Mouse (Mus musculus) forebrain, embryonic 15.5 days (tissue): Measurements from ENCODE around the gene Med16. TPM values are rescaled to one million over a fixed set of nuclear protein-coding genes. Genes with fewer than 3 reads are reported as not detected.

Experiments used
- ATAC-seq: fragments of 200-750 bp; cut with Nextera tagmentation; replicated peaks from 2 replicates; pipeline ENCODE4 v1.8.0; 2017; ENCODE audit warnings: mild to moderate bottlenecking, moderate TSS enrichment, moderate library complexity
- H3K27ac ChIP-seq: fragments of 300-500 bp; sonication (generic); replicated peaks from 2 replicates; pipeline ENCODE4 v1.5.1; 2015; ENCODE audit warnings: mild to moderate bottlenecking, inconsistent platforms
- H3K27me3 ChIP-seq: fragments of 300-500 bp; sonication (generic); 2 replicates; pipeline ENCODE4 v1.6.1; 2015; ENCODE audit warnings: inconsistent platforms
- H3K36me3 ChIP-seq: fragments of 300-500 bp; sonication (generic); 2 replicates; pipeline ENCODE4 v1.6.1; 2015; ENCODE audit warnings: mild to moderate bottlenecking, inconsistent platforms
- H3K4me1 ChIP-seq: fragments of 300-500 bp; sonication (generic); 2 replicates; pipeline ENCODE4 v1.6.1; 2015; ENCODE audit warnings: inconsistent platforms
- H3K4me2 ChIP-seq: fragments of 300-500 bp; sonication (generic); replicated peaks from 2 replicates; pipeline ENCODE4 v1.6.1; 2015; ENCODE audit warnings: mild to moderate bottlenecking, inconsistent platforms
- H3K4me3 ChIP-seq: fragments of 300-500 bp; sonication (generic); 2 replicates; pipeline ENCODE4 v1.5.1; 2015; ENCODE audit warnings: mild to moderate bottlenecking, inconsistent platforms
- H3K9ac ChIP-seq: fragments of 300-500 bp; sonication (generic); replicated peaks from 2 replicates; pipeline ENCODE4 v1.6.1; 2015; ENCODE audit warnings: mild to moderate bottlenecking, inconsistent platforms
- H3K9me3 ChIP-seq: fragments of 300-500 bp; sonication (generic); 2 replicates; pipeline ENCODE4 v1.6.1; 2016; ENCODE audit warnings: inconsistent platforms
- WGBS: fragments of 180-500 bp; shearing (Covaris S2); methylation state at CpG from one replicate; pipeline ENCODE4 v1.1.7; 2015; ENCODE audit warnings: mixed read lengths; 5-methylcytosine and 5-hydroxymethylcytosine counted together
- microRNA-seq: library from miRNA; unstranded; fragments of <30 nt; microRNA quantifications from one replicate; pipeline ENCODE4, GENCODE M21; 2016
- polyA plus RNA-seq: library from polyadenylated mRNA; unstranded; fragments of >200 nt; fragmentation: Nextera tagmentation; extraction: Ambion mirVana; gene quantifications from 2 replicates; pipeline ENCODE4 v1.2.1, GENCODE M21; 2015

Gene Med16
- polyA plus RNA-seq, 1 experiment from 2014 or later = 53.2 TPM

GRCm38 (mm10) chr10:79853392-79853791 lies 55.3 kb downstream of the Med16 start:
- peak overlapping the region; percentile 82 for H3K9ac ChIP-seq
- peak overlapping the region; percentile 91 for H3K4me2 ChIP-seq
- H3K4me1 ChIP-seq = peaks cover 60% of the 10 kb centered on the region
- H3K4me3 ChIP-seq = peak overlapping the region; percentile 99
- H3K9me3 ChIP-seq = no peaks in the 10 kb centered on the region
- H3K27me3 ChIP-seq = no peaks in the 10 kb centered on the region
- H3K36me3 ChIP-seq = no peaks in the 10 kb centered on the region
- 0% methylated on average over 15 of the region's 15 CpGs for WGBS
- peak; percentile 21 for ATAC-seq
- H3K27ac ChIP-seq = peak overlapping the region; percentile 100

- ATAC-seq = no peak
- H3K27me3 ChIP-seq = no peaks in the 10 kb centered on the region
- H3K4me3 ChIP-seq = peak overlapping the region; percentile 99
- no peaks in the 10 kb centered on the region for H3K36me3 ChIP-seq
- 18% methylated on average over 8 of the region's 8 CpGs for WGBS
- H3K9me3 ChIP-seq = no peaks in the 10 kb centered on the region
- peak overlapping the region; percentile 91 for H3K4me2 ChIP-seq
- peak overlapping the region; percentile 82 for H3K9ac ChIP-seq
- H3K27ac ChIP-seq = peak overlapping the region; percentile 100
- H3K4me1 ChIP-seq = peaks cover 55% of the 10 kb centered on the region
These were observed 55.9 kb downstream of the Med16 start for GRCm38 (mm10) chr10:79852827-79853226.

- peak overlapping the region; percentile 91 for H3K4me2 ChIP-seq
- WGBS = 50% methylated on average over 9 of the region's 9 CpGs
- H3K9ac ChIP-seq = peak overlapping the region; percentile 82
- ATAC-seq = no peak
- peaks cover 49% of the 10 kb centered on the region for H3K4me1 ChIP-seq
- H3K27ac ChIP-seq = peak overlapping the region; percentile 100
- H3K27me3 ChIP-seq = no peaks in the 10 kb centered on the region
- H3K4me3 ChIP-seq = peak overlapping the region; percentile 99; the same call in 1 of the 2 replicates
- no peaks in the 10 kb centered on the region for H3K9me3 ChIP-seq
- H3K36me3 ChIP-seq = no peaks in the 10 kb centered on the region
These were observed 56.5 kb downstream of the Med16 start for GRCm38 (mm10) chr10:79852107-79852789.

GRCm38 (mm10) chr10:79851653-79852052 lies 57.1 kb downstream of the Med16 start:
- H3K4me3 ChIP-seq = no peak overlapping the region
- H3K9me3 ChIP-seq = no peaks in the 10 kb centered on the region
- no peaks in the 10 kb centered on the region for H3K27me3 ChIP-seq
- 0 out of 2 replicates have a peak overlapping the region, but pooled peaks have one; percentile 82 for H3K9ac ChIP-seq
- no peaks in the 10 kb centered on the region for H3K36me3 ChIP-seq
- H3K4me2 ChIP-seq = 0 out of 2 replicates have a peak overlapping the region, but pooled peaks have one; percentile 91
- 78% methylated on average over 3 of the region's 3 CpGs for WGBS
- no peak for ATAC-seq
- peak overlapping the region; percentile 100 for H3K27ac ChIP-seq
- peaks cover 43% of the 10 kb centered on the region for H3K4me1 ChIP-seq

- H3K4me3 ChIP-seq = no peak overlapping the region
- H3K27me3 ChIP-seq = no peaks in the 10 kb centered on the region
- no peaks in the 10 kb centered on the region for H3K9me3 ChIP-seq
- 85% methylated on average over 8 of the region's 8 CpGs for WGBS
- ATAC-seq = no peak
- no peaks in the 10 kb centered on the region for H3K36me3 ChIP-seq
- no peak overlapping the region for H3K4me2 ChIP-seq
- peaks cover 28% of the 10 kb centered on the region for H3K4me1 ChIP-seq
- H3K9ac ChIP-seq = no peak overlapping the region
- H3K27ac ChIP-seq = no peak overlapping the region
These were observed 58.6 kb downstream of the Med16 start for GRCm38 (mm10) chr10:79849941-79850628.

GRCm38 (mm10) chr10:79846553-79846952 lies 62.2 kb downstream of the Med16 start:
- Histone ChIP-seq H3K4me1 (peaks cover 12% of the 10 kb centered on the region), H3K9me3 (no peaks in the 10 kb centered on the region), H3K4me3 (no peak overlapping the region), H3K27me3 (no peaks in the 10 kb centered on the region), H3K9ac (no peak overlapping the region), H3K4me2 (no peak overlapping the region), H3K36me3 (no peaks in the 10 kb centered on the region), H3K27ac (no peak overlapping the region)
- 71% methylated on average over 5 of the region's 5 CpGs for WGBS
- no peak for ATAC-seq

Small RNA genes within 50 kb of the gene (microRNA-seq; reads per million reads assigned to microRNA genes)
- not detected for gene Mir6910

Other genes starting within 250 kb of the Med16 start
- 0.95 and 1.3 TPM in 2 replicates for gene Madcam1, start 244.4 kb downstream of the Med16 start, polyA plus RNA-seq
- gene Tpgs1, start 239.6 kb downstream of the Med16 start, polyA plus RNA-seq = 80.0 and 83.6 TPM in 2 replicates
- 75.7 and 81.2 TPM in 2 replicates for gene Cdc34, start 226.7 kb downstream of the Med16 start, polyA plus RNA-seq
- 2.0 and 2.3 TPM in 2 replicates for gene Gzmm, start 219.9 kb downstream of the Med16 start, polyA plus RNA-seq
- gene Bsg, start 204.4 kb downstream of the Med16 start, polyA plus RNA-seq = 689 and 728 TPM in 2 replicates
- gene Hcn2, start 192.3 kb downstream of the Med16 start, polyA plus RNA-seq = 0.64 and 0.69 TPM in 2 replicates
- 43.7 and 44.0 TPM in 2 replicates for gene Polrmt, start 162.3 kb downstream of the Med16 start, polyA plus RNA-seq
- 0.69 and 0.72 TPM in 2 replicates for gene Fgf22, start 153.8 kb downstream of the Med16 start, polyA plus RNA-seq
- 94.9 and 108 TPM in 2 replicates for gene Rnf126, start 142.0 kb downstream of the Med16 start, polyA plus RNA-seq
- 0.83 and 0.84 TPM in 2 replicates for gene Fstl3, start 131.7 kb downstream of the Med16 start, polyA plus RNA-seq
- 0.25 and 0.43 TPM in 2 replicates for gene Prss57, start 118.0 kb downstream of the Med16 start, polyA plus RNA-seq
- gene Palm, start 115.4 kb downstream of the Med16 start, polyA plus RNA-seq = 317 and 325 TPM in 2 replicates
- 0.66 and 0.68 TPM in 2 replicates for gene Misp, start 87.9 kb downstream of the Med16 start, polyA plus RNA-seq
- gene Ptbp1, start 54.5 kb downstream of the Med16 start, polyA plus RNA-seq = 108 and 120 TPM in 2 replicates
- gene Prtn3, start 34.4 kb downstream of the Med16 start, polyA plus RNA-seq = 13.5 and 15.0 TPM in 2 replicates
- 405 and 410 TPM in 2 replicates for gene Plppr3, start 34.3 kb downstream of the Med16 start, polyA plus RNA-seq
- 0.19 TPM in 1 of 2 replicates, not detected in the other for gene Elane, start 22.7 kb downstream of the Med16 start, polyA plus RNA-seq
- gene Cfd, start 18.1 kb downstream of the Med16 start, polyA plus RNA-seq = not detected in 2 replicates
- gene Gm26602, start 1.9 kb upstream of the Med16 start, polyA plus RNA-seq = 10.4 and 21.1 TPM in 2 replicates
- 2.2 and 2.7 TPM in 2 replicates for gene Kiss1r, start 8.0 kb upstream of the Med16 start, polyA plus RNA-seq
- gene R3hdm4, start 12.3 kb upstream of the Med16 start, polyA plus RNA-seq = 272 and 277 TPM in 2 replicates
- 2.7 and 3.1 TPM in 2 replicates for gene Arid3a, start 18.1 kb upstream of the Med16 start, polyA plus RNA-seq
- gene Wdr18, start 51.2 kb upstream of the Med16 start, polyA plus RNA-seq = 89.2 and 94.3 TPM in 2 replicates
- 0.50 and 0.63 TPM in 2 replicates for gene Grin3b, start 61.8 kb upstream of the Med16 start, polyA plus RNA-seq
- gene Tmem259, start 75.4 kb upstream of the Med16 start, polyA plus RNA-seq = 21.7 and 23.1 TPM in 2 replicates
- 26.7 and 29.1 TPM in 2 replicates for gene Cnn2, start 79.7 kb upstream of the Med16 start, polyA plus RNA-seq
- gene Abca7, start 87.6 kb upstream of the Med16 start, polyA plus RNA-seq = 3.7 and 4.1 TPM in 2 replicates
- gene Arhgap45, start 107.7 kb upstream of the Med16 start, polyA plus RNA-seq = 1.3 TPM in 2 replicates
- 179 and 186 TPM in 2 replicates for gene Polr2e, start 130.9 kb upstream of the Med16 start, polyA plus RNA-seq
- gene Gpx4, start 138.2 kb upstream of the Med16 start, polyA plus RNA-seq = 472 and 476 TPM in 2 replicates
- gene Sbno2, start 196.6 kb upstream of the Med16 start, polyA plus RNA-seq = 13.4 TPM in 2 replicates
- gene Stk11, start 206.9 kb upstream of the Med16 start, polyA plus RNA-seq = 20.3 and 21.5 TPM in 2 replicates
- 437 and 444 TPM in 2 replicates for gene Atp5d, start 229.7 kb upstream of the Med16 start, polyA plus RNA-seq
- gene Cbarp, start 231.9 kb upstream of the Med16 start, polyA plus RNA-seq = 29.7 and 39.5 TPM in 2 replicates
- gene Midn, start 239.3 kb upstream of the Med16 start, polyA plus RNA-seq = 33.0 and 34.9 TPM in 2 replicates